Mouse (Mus musculus): ENCODE data around the gene Retreg3.
"Not testable (repeated sequence)": the region's sequence is repeated elsewhere in the genome, so short reads cannot be mapped to it uniquely, and the experiment has no call there.

Gene Retreg3

GRCm38 (mm10) chr11:101119761-101120544, at the start of gene Retreg3, which contains the start of gene Tubg1:
Retreg3 (minus strand) TSS chr11:101119893.
Tubg1 (plus strand) TSS chr11:101119938.
- DNase-seq (ENCODE audit: low spot score): peak; percentile 99

- DNase-seq (ENCODE audit: low spot score): peak; percentile 77
These were observed 48.7 kb upstream of the Retreg3 start for GRCm38 (mm10) chr11:101168301-101168980.

GRCm38 (mm10) chr11:101167963-101168300, 48.2 kb upstream of the Retreg3 start:
- no peak for DNase-seq (ENCODE audit: low spot score)

GRCm38 (mm10) chr11:101167211-101167962, 47.7 kb upstream of the Retreg3 start:
- DNase-seq (ENCODE audit: low spot score): no peak

GRCm38 (mm10) chr11:101166357-101166756, 46.7 kb upstream of the Retreg3 start:
- DNase-seq (ENCODE audit: low spot score): no peak

GRCm38 (mm10) chr11:101164677-101165580, 45.2 kb upstream of the Retreg3 start:
- no peak for DNase-seq (ENCODE audit: low spot score)

GRCm38 (mm10) chr11:101164351-101164665, 44.6 kb upstream of the Retreg3 start:
- no peak for DNase-seq (ENCODE audit: low spot score)

- DNase-seq (ENCODE audit: low spot score): peak; percentile 62
These were observed 44.0 kb upstream of the Retreg3 start for GRCm38 (mm10) chr11:101163476-101164350.

- DNase-seq (ENCODE audit: low spot score): peak; percentile 71
These were observed 43.1 kb upstream of the Retreg3 start for GRCm38 (mm10) chr11:101162772-101163171.

GRCm38 (mm10) chr11:101162301-101162700, 42.6 kb upstream of the Retreg3 start:
- DNase-seq (ENCODE audit: low spot score): peak; percentile 46

GRCm38 (mm10) chr11:101161551-101161950, 41.9 kb upstream of the Retreg3 start:
- peak; percentile 36 for DNase-seq (ENCODE audit: low spot score)

GRCm38 (mm10) chr11:101160981-101161505, 41.4 kb upstream of the Retreg3 start:
- DNase-seq (ENCODE audit: low spot score): not testable (repeated sequence)

GRCm38 (mm10) chr11:101160151-101160550, 40.5 kb upstream of the Retreg3 start:
- DNase-seq (ENCODE audit: low spot score): peak; percentile 34

GRCm38 (mm10) chr11:101155728-101156371, 36.2 kb upstream of the Retreg3 start, which contains the start of gene Tubg2:
Tubg2 (plus strand) TSS chr11:101155907.
- peak; percentile 60 for DNase-seq (ENCODE audit: low spot score)

- no peak for DNase-seq (ENCODE audit: low spot score)
These were observed 35.5 kb upstream of the Retreg3 start for GRCm38 (mm10) chr11:101155151-101155550.

- DNase-seq (ENCODE audit: low spot score): no peak
These were observed 35.0 kb upstream of the Retreg3 start for GRCm38 (mm10) chr11:101154648-101155047.

GRCm38 (mm10) chr11:101152825-101153224, 33.1 kb upstream of the Retreg3 start:
- DNase-seq (ENCODE audit: low spot score): no peak

GRCm38 (mm10) chr11:101151063-101151462, 31.4 kb upstream of the Retreg3 start:
- no peak for DNase-seq (ENCODE audit: low spot score)

- DNase-seq (ENCODE audit: low spot score): peak; percentile 63
These were observed 29.7 kb upstream of the Retreg3 start for GRCm38 (mm10) chr11:101149178-101150105.

Measured in testis, postnatal 10 days (tissue).